Mouse (Mus musculus) ES-E14 (cell line): ENCODE measurements around the gene Klre1. TPM values are rescaled to one million over a fixed set of nuclear protein-coding genes. Genes with fewer than 3 reads are reported as not detected.

Experiments used
- DNase-seq: peaks from one replicate; pipeline ENCODE4 v3.0.0-alpha.2; 2013; ENCODE audit warnings: low read depth, low spot score
- H3K27ac ChIP-seq: 2 replicates; pipeline ENCODE4 v1.5.1; 2012; ENCODE audit warnings: low read depth, mild to moderate bottlenecking, low read length, moderate library complexity, mixed read lengths; ENCODE audit not compliant: poor library complexity, insufficient read depth, severe bottlenecking
- H3K36me3 ChIP-seq: 2 replicates; pipeline ENCODE4 v1.6.1; 2012; ENCODE audit warnings: mild to moderate bottlenecking, low read length, moderate library complexity, mixed read lengths; ENCODE audit not compliant: control insufficient read depth, poor library complexity, insufficient read depth, severe bottlenecking
- H3K4me1 ChIP-seq, 2 experiments: fragments of 150-350 bp in 1 of 2; sonication (generic) in 1 of 2; 2 replicates each; pipeline ENCODE4 v1.6.1; 2012; ENCODE audit warnings: low read length in 2 of 2, mild to moderate bottlenecking in 1 of 2, mixed read lengths in 1 of 2; ENCODE audit not compliant: control insufficient read depth in 2 of 2, insufficient read depth in 2 of 2, poor library complexity in 1 of 2
- H3K4me3 ChIP-seq, 2 experiments: fragments of 150-350 bp in 1 of 2; sonication (generic) in 1 of 2; 2 replicates each; pipeline ENCODE4 v1.5.1; 2012; ENCODE audit warnings: low read length in 2 of 2, low read depth in 1 of 2, mild to moderate bottlenecking in 1 of 2, mixed read lengths in 1 of 2; ENCODE audit not compliant: insufficient read depth in 1 of 2, poor library complexity in 1 of 2, severe bottlenecking in 1 of 2
- H3K9ac ChIP-seq: 2 replicates; pipeline ENCODE4 v1.6.1; 2012; ENCODE audit warnings: low read depth, mild to moderate bottlenecking, low read length, mixed read lengths; ENCODE audit not compliant: poor library complexity, insufficient read depth, severe bottlenecking
- H3K9me3 ChIP-seq: fragments of 150-350 bp; sonication (generic); 2 replicates; pipeline ENCODE4 v1.6.1; 2012; ENCODE audit warnings: low read depth, mild to moderate bottlenecking, low read length; ENCODE audit not compliant: control insufficient read depth, insufficient read depth
- CHD2 ChIP-seq: IDR thresholded peaks from 2 replicates; pipeline ENCODE4 v1.6.1; 2014; ENCODE audit warnings: mild to moderate bottlenecking, low read depth, low read length, inconsistent platforms
- HCFC1 ChIP-seq: IDR thresholded peaks from 2 replicates; pipeline ENCODE4 v1.6.1; 2012; ENCODE audit warnings: low read length, inconsistent platforms, borderline replicate concordance; ENCODE audit not compliant: insufficient read depth
- MAFK ChIP-seq: IDR thresholded peaks from 2 replicates; pipeline ENCODE4 v1.6.1; 2014; ENCODE audit warnings: mild to moderate bottlenecking, low read depth, low read length, inconsistent platforms; ENCODE audit not compliant: insufficient read depth
- ZC3H11A ChIP-seq: IDR thresholded peaks from 2 replicates; pipeline ENCODE4 v1.6.1; 2012; ENCODE audit warnings: low read depth, mild to moderate bottlenecking, inconsistent platforms, low read length, borderline replicate concordance
- ZNF384 ChIP-seq: IDR thresholded peaks from 2 replicates; pipeline ENCODE4 v1.6.1; 2012; ENCODE audit warnings: low read depth, low read length, inconsistent platforms
- in situ Hi-C, 2 experiments: fragments of 600-800 bp; cut with MboI; formaldehyde crosslinking; loops; one replicate each; pipeline ENCODE4 v1.15.1; 2025; ENCODE audit warnings: low sequenced_read_pairs in 2 of 2, inconsistent platforms in 1 of 2; ENCODE audit not compliant: unreplicated experiment in 2 of 2
- total RNA-seq: library from RNA; depleted of rRNA; stranded (reverse); fragments of 300-350 nt; gene quantifications from 2 replicates; pipeline ENCODE4 v1.2.3, GENCODE M21; 2012

The Klre1 gene
- total RNA-seq, 1 experiment, result not detected

DNA sequence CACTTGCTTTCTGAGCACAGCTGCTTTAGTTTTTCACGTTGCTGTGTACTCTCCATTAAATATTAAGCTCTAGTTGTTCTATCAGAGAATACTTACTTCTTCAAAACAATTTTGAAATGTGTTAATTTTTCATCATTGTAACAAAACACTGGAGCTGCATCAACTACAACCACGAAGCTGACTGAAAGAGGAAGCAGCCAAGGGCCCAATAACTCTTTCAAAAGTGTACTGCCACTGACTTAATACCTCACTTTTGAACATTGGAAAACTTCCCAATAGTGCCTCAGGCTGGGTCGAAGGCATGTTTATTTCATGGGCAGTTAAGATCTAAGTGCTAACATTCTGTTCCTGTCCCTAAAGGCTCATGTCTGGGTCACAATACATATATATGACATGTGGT is 29.7 kb upstream of the Klre1 start:
- no peak for DNase-seq
- no peaks in the 10 kb centered on the region for H3K4me1 ChIP-seq
- in situ Hi-C loops, result no loop called here
- no peak overlapping the region for H3K9ac ChIP-seq
- no peaks in the 10 kb centered on the region for H3K9me3 ChIP-seq
- TF ChIP-seq CHD2, result no peak
- TF ChIP-seq HCFC1, result no peak
- TF ChIP-seq ZC3H11A, result no peak
- TF ChIP-seq MAFK, result no peak
- no peak overlapping the region for H3K4me3 ChIP-seq
- H3K36me3 ChIP-seq, result no peaks in the 10 kb centered on the region
- H3K27ac ChIP-seq, result no peak overlapping the region

DNA sequence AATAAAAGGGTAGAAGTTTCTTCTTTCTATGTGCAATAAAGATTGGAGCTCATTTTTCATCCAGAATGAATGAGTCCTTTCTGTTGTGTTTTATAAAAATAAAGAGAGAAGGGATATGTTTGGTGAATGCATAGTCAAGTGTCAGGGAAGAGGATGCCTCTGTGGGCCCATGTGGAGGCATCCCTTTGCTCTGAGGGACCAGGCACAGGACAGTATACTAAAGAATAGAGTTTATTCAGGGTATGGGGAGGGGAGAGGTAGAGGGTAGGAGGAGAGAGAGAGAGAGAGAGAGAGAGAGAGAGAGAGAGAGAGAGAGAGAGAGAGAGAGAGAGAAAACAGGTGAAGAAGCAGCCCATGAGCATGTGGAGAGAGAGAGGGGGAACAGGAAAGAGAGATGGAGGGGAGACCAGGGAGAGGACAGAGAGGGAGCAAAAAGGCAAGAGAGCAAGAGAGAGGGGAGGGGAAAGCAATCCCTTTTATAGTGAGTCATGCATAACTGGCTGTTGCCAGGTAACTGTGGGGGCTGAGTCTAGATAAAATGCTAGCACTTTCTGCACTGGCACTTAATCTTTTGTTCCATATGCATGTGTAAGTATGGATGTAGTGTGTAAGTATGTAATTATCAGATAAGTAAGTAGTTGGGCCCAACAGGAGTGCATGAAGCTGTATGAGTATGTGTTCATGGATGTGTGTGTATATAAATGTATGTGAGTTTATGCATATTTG is 20.2 kb upstream of the Klre1 start:
- TF ChIP-seq ZC3H11A, result no peak
- no peak for TF ChIP-seq CHD2
- no peak for TF ChIP-seq HCFC1
- TF ChIP-seq MAFK, result no peak
- no peak for TF ChIP-seq ZNF384
- no peak overlapping the region for H3K27ac ChIP-seq
- H3K9ac ChIP-seq, result no peak overlapping the region
- DNase-seq, result no peak
- H3K36me3 ChIP-seq, result no peaks in the 10 kb centered on the region
- H3K4me1 ChIP-seq, result no peaks in the 10 kb centered on the region
- H3K4me3 ChIP-seq, result no peak overlapping the region
- in situ Hi-C loops, result no loop called here
- H3K9me3 ChIP-seq, result no peaks in the 10 kb centered on the region

DNA sequence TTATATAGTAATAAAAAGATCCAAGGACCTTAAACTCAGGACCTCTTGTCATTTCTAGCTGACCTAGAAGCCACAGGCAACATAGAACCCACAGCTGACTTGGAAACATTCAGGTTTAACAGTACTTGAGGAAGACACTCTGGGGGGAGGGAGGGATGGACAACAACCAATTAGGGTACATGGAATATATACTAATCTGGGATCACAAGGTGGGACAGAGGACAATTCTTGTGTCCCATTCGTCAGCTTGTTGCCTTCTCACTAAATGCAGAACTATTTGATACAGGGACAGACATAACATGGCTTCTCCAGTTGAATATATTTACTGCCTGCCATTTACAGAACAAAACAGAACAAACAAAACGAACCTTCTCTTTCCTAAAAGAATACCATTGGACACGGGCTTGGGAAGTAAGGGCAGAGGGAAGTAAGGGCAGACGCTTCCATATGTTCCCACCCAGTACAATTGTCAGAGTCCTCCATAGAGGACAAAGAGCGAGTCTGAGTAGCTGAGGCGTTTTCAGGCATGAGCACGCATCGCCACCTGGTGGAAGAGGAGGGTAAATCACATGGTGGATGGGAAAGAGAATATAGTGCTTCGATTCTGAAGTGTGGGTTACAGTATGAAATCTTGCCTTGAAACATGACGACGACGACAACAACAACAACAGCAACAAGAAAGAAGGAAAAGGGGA is 18.6 kb upstream of the Klre1 start:
- H3K9me3 ChIP-seq, result no peaks in the 10 kb centered on the region
- no peak overlapping the region for H3K27ac ChIP-seq
- peak; percentile 65 for DNase-seq
- no peak for TF ChIP-seq ZNF384
- no peak for TF ChIP-seq HCFC1
- no peak for TF ChIP-seq MAFK
- TF ChIP-seq CHD2, result no peak
- no peak for TF ChIP-seq ZC3H11A
- no peaks in the 10 kb centered on the region for H3K36me3 ChIP-seq
- H3K4me3 ChIP-seq, result no peak overlapping the region
- in situ Hi-C loops, result no loop called here
- H3K9ac ChIP-seq, result no peak overlapping the region
- no peaks in the 10 kb centered on the region for H3K4me1 ChIP-seq

DNA sequence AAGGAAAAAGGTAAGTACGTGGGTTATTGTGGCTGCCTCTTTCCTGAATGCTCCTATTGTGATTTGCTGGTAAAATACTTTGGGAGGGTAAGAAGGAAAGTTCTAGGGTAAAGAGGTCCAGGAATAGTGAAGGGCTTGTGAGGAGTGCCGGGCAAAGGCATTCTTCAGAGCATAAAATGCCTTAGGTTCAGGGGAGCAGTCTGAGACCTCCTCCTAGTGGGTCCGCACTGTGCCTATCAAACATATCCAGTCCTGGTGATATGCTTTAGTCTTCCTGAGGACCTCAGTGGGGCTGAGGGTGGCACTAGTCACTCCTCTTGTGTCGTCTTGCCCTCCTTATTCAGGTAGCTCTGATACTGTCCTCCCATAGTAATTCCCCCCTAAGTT is 18.1 kb upstream of the Klre1 start:
- Histone ChIP-seq H3K27ac (no peak overlapping the region), H3K9me3 (no peaks in the 10 kb centered on the region), H3K4me1 (no peaks in the 10 kb centered on the region), H3K36me3 (no peaks in the 10 kb centered on the region), H3K4me3 (no peak overlapping the region), H3K9ac (no peak overlapping the region)
- TF ChIP-seq CHD2 (no peak), ZNF384 (no peak), MAFK (no peak), ZC3H11A (no peak)
- no peak for DNase-seq
- in situ Hi-C loops, result no loop called here
